Mouse (Mus musculus): ENCODE data around the gene Nudt9. TPM values are rescaled to one million over a fixed set of nuclear protein-coding genes. Genes with fewer than 3 reads are reported as not detected.

Gene Nudt9
- polyA plus RNA-seq, 1 experiment, result 58.0 TPM

- Histone ChIP-seq H3K27ac (ENCODE audit: insufficient read depth, low read depth, low read length) (no peak overlapping the region), H3K4me3 (ENCODE audit: low read depth, low read length) (no peak overlapping the region)
- WGBS, result 81% methylated on average over 1 of the region's 1 CpGs
Measured at GRCm38 (mm10) chr5:104036686-104037085, 9.4 kb upstream of the Nudt9 start.

GRCm38 (mm10) chr5:104039154-104039932 is 6.8 kb upstream of the Nudt9 start:
- TF ChIP-seq POLR2A (IDR thresholded peaks at IDR 0.05; ENCODE audit: low read depth, low read length), result no peak
- peak; percentile 56; the same call in 1 of the 2 replicates for TF ChIP-seq CTCF (IDR thresholded peaks at IDR 0.05; ENCODE audit: extremely low read depth, insufficient read length, insufficient replicate concordance, low read depth, low read length)
- Histone ChIP-seq H3K4me3 (ENCODE audit: low read depth, low read length) (no peak overlapping the region), H3K36me3 (ENCODE audit: control insufficient read depth, insufficient read depth, low read length) (no peaks in the 10 kb centered on the region), H3K4me1 (ENCODE audit: control insufficient read depth, insufficient read depth, insufficient read length, low read length) (peaks cover 14% of the 10 kb centered on the region; the same call in 1 of the 2 replicates), H3K27ac (ENCODE audit: insufficient read depth, low read depth, low read length) (no peak overlapping the region), H3K27me3 (ENCODE audit: control insufficient read depth, insufficient read depth, low read length) (no peaks in the 10 kb centered on the region)
- 20% methylated on average over 6 of the region's 6 CpGs for WGBS

More at GRCm38 (mm10) chr5:104036686-104037085, 9.4 kb upstream of the Nudt9 start:
- H3K36me3 ChIP-seq (ENCODE audit: control insufficient read depth, insufficient read depth, low read length), result no peaks in the 10 kb centered on the region
- TF ChIP-seq CTCF (IDR thresholded peaks at IDR 0.05; ENCODE audit: extremely low read depth, insufficient read length, insufficient replicate concordance, low read depth, low read length) (no peak), POLR2A (IDR thresholded peaks at IDR 0.05; ENCODE audit: low read depth, low read length) (no peak)
- H3K27me3 ChIP-seq (ENCODE audit: control insufficient read depth, insufficient read depth, low read length), result no peaks in the 10 kb centered on the region
- peaks cover 17% of the 10 kb centered on the region; the same call in 1 of the 2 replicates for H3K4me1 ChIP-seq (ENCODE audit: control insufficient read depth, insufficient read depth, insufficient read length, low read length)

GRCm38 (mm10) chr5:104042906-104043305 is 3.2 kb upstream of the Nudt9 start:
- H3K27ac ChIP-seq (ENCODE audit: insufficient read depth, low read depth, low read length), result no peak overlapping the region
- no peaks in the 10 kb centered on the region for H3K36me3 ChIP-seq (ENCODE audit: control insufficient read depth, insufficient read depth, low read length)
- no peaks in the 10 kb centered on the region for H3K27me3 ChIP-seq (ENCODE audit: control insufficient read depth, insufficient read depth, low read length)
- H3K4me1 ChIP-seq (ENCODE audit: control insufficient read depth, insufficient read depth, insufficient read length, low read length), result peaks cover 3% of the 10 kb centered on the region; the same call in 1 of the 2 replicates
- H3K4me3 ChIP-seq (ENCODE audit: low read depth, low read length), result no peak overlapping the region
- WGBS, result 83% methylated on average over 2 of the region's 2 CpGs
- no peak for TF ChIP-seq POLR2A (IDR thresholded peaks at IDR 0.05; ENCODE audit: low read depth, low read length)
- TF ChIP-seq CTCF (IDR thresholded peaks at IDR 0.05; ENCODE audit: extremely low read depth, insufficient read length, insufficient replicate concordance, low read depth, low read length), result no peak

GRCm38 (mm10) chr5:104043704-104044103 is 2.4 kb upstream of the Nudt9 start:
- Histone ChIP-seq H3K4me1 (ENCODE audit: control insufficient read depth, insufficient read depth, insufficient read length, low read length) (peaks cover 3% of the 10 kb centered on the region; the same call in 1 of the 2 replicates), H3K27ac (ENCODE audit: insufficient read depth, low read depth, low read length) (no peak overlapping the region), H3K4me3 (ENCODE audit: low read depth, low read length) (no peak overlapping the region), H3K27me3 (ENCODE audit: control insufficient read depth, insufficient read depth, low read length) (no peaks in the 10 kb centered on the region), H3K36me3 (ENCODE audit: control insufficient read depth, insufficient read depth, low read length) (no peaks in the 10 kb centered on the region)
- TF ChIP-seq POLR2A (IDR thresholded peaks at IDR 0.05; ENCODE audit: low read depth, low read length) (no peak), CTCF (IDR thresholded peaks at IDR 0.05; ENCODE audit: extremely low read depth, insufficient read length, insufficient replicate concordance, low read depth, low read length) (no peak)
- WGBS, result 67% methylated on average over 2 of the region's 2 CpGs

GRCm38 (mm10) chr5:104047200-104048105 is 1.3 kb downstream of the Nudt9 start:
- Histone ChIP-seq H3K27me3 (ENCODE audit: control insufficient read depth, insufficient read depth, low read length) (no peaks in the 10 kb centered on the region), H3K4me3 (ENCODE audit: low read depth, low read length) (peak overlapping the region; percentile 73), H3K36me3 (ENCODE audit: control insufficient read depth, insufficient read depth, low read length) (peaks cover 8% of the 10 kb centered on the region), H3K27ac (ENCODE audit: insufficient read depth, low read depth, low read length) (peak overlapping the region; percentile 86), H3K4me1 (ENCODE audit: control insufficient read depth, insufficient read depth, insufficient read length, low read length) (peaks cover 3% of the 10 kb centered on the region; the same call in 1 of the 2 replicates)
- WGBS, result under 1% methylated on average over 19 of the region's 19 CpGs
- TF ChIP-seq POLR2A (IDR thresholded peaks at IDR 0.05; ENCODE audit: low read depth, low read length) (no peak), CTCF (IDR thresholded peaks at IDR 0.05; ENCODE audit: extremely low read depth, insufficient read length, insufficient replicate concordance, low read depth, low read length) (no peak)

- peak overlapping the region; percentile 86; the same call in 1 of the 2 replicates for H3K27ac ChIP-seq (ENCODE audit: insufficient read depth, low read depth, low read length)
- peaks cover 8% of the 10 kb centered on the region for H3K36me3 ChIP-seq (ENCODE audit: control insufficient read depth, insufficient read depth, low read length)
- peaks cover 3% of the 10 kb centered on the region; the same call in 1 of the 2 replicates for H3K4me1 ChIP-seq (ENCODE audit: control insufficient read depth, insufficient read depth, insufficient read length, low read length)
- TF ChIP-seq POLR2A (IDR thresholded peaks at IDR 0.05; ENCODE audit: low read depth, low read length), result no peak
- TF ChIP-seq CTCF (IDR thresholded peaks at IDR 0.05; ENCODE audit: extremely low read depth, insufficient read length, insufficient replicate concordance, low read depth, low read length), result no peak
- 25% methylated on average over 4 of the region's 4 CpGs for WGBS
- no peak overlapping the region for H3K4me3 ChIP-seq (ENCODE audit: low read depth, low read length)
- no peaks in the 10 kb centered on the region for H3K27me3 ChIP-seq (ENCODE audit: control insufficient read depth, insufficient read depth, low read length)
Measured at GRCm38 (mm10) chr5:104048139-104048538, 2.0 kb downstream of the Nudt9 start.
